Mouse (Mus musculus): ENCODE results near the gene L3mbtl4. TPM values are rescaled to one million over a fixed set of nuclear protein-coding genes. Genes with fewer than 3 reads are reported as not detected.
A peak's percentile ranks its signal among the peaks of the same experiment; 100 is the strongest.

Gene L3mbtl4
- polyA plus RNA-seq, 1 experiment from 2014 or later, result 0.32 TPM

DNA sequence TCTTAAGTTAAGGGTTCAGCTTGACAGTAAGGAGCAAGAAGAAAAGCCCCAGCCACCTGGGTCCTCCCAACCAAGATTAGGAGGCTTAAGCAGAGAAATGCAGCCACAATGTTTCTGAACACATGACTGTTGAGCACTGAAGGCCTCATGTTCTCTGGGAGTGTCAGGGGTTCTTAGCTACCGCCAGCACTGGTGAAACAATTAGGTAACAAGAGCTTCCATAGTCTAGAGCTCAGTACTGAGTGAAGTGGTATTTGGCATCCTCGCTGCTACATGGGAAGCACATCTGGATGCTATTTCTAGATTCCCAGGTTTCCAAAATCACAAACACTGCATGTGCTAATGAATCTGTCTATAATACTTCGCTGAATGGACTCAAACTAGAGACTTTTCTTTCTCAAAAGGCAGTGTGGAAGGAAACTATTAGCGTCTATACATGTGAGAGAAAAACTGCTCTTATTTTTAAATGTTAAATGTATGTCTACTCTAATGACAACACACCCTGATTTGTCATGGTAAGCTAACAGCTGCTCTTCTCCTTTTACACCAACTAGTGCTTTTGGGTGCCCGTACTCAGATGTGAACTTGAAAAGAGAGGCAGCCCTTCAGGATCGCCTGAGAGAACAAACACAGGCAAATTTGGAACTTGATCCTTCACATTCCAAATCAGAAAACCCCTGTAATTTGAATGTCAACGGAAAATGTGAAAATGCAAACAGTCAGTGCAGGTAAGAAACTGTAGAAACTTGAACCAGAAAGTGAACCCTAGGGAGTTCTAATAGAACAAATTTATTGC is 356.2 kb downstream of the L3mbtl4 start:
- H3K4me2 ChIP-seq, result no peak overlapping the region
- no peaks in the 10 kb centered on the region for H3K9me3 ChIP-seq (ENCODE audit: low read depth, low read length)
- H3K27me3 ChIP-seq (ENCODE audit: insufficient read depth, low read length), result no peaks in the 10 kb centered on the region
- no peak overlapping the region for H3K9ac ChIP-seq
- no peaks in the 10 kb centered on the region for H3K36me3 ChIP-seq (ENCODE audit: insufficient read depth)
- no peak for TF ChIP-seq CTCF (IDR thresholded peaks at IDR 0.05; ENCODE audit: low read depth)
- DNase-seq (no peak), ATAC-seq (ENCODE audit: insufficient read depth) (no peak)
- H3K4me1 ChIP-seq (ENCODE audit: insufficient read depth), result no peaks in the 10 kb centered on the region
- WGBS, result 50% methylated on average over 7 of the region's 7 CpGs
- H3K4me3 ChIP-seq (ENCODE audit: low read depth, low read length), result no peak overlapping the region
- no peak overlapping the region for H3K27ac ChIP-seq (ENCODE audit: low read depth)

DNA sequence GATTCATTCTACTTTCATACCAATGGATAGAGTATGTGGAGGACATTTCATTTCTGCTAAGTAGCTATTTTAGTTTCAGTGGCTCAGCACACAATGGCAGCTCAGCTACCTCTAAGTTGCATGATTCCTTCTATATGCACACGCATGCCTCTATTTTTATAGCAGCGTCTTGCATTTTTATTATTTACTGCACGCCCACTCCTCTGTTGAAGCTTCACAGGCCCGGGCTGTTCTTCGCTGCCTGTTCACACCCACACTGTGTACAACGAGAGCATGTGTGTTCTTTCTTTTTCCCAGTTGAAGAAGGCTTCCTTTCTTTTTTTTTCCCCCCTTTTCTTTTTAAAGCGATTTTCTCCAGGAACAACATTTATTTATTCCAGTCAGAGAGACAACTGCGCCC is 357.8 kb downstream of the L3mbtl4 start:
- Histone ChIP-seq H3K4me1 (ENCODE audit: insufficient read depth) (no peaks in the 10 kb centered on the region), H3K36me3 (ENCODE audit: insufficient read depth) (no peaks in the 10 kb centered on the region), H3K27ac (ENCODE audit: low read depth) (no peak overlapping the region), H3K4me3 (ENCODE audit: low read depth, low read length) (no peak overlapping the region), H3K9me3 (ENCODE audit: low read depth, low read length) (no peaks in the 10 kb centered on the region), H3K27me3 (ENCODE audit: insufficient read depth, low read length) (no peaks in the 10 kb centered on the region), H3K4me2 (no peak overlapping the region), H3K9ac (no peak overlapping the region)
- no peak for DNase-seq
- no peak for TF ChIP-seq CTCF (IDR thresholded peaks at IDR 0.05; ENCODE audit: low read depth)
- no peak for ATAC-seq (ENCODE audit: insufficient read depth)
- WGBS, result 86% methylated on average over 8 of the region's 8 CpGs

DNA sequence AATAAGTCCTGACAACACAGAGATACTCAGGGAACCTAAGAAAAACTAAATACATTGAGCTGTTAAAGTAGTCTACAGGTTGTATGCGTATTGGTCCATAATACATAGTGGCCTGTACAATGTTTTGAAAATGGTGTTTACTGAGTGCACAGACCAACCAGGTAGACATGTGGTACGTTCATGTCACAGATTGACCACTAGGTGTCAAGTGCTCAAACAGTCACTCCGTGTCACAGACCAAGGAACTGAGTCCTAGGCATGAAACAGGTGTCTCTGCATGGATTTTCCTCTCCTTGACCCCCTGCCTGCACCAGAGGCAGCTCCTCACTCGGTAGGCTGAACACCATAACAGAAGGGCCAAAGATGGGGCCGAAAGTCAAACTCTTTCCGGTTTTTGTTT is 366.6 kb downstream of the L3mbtl4 start:
- no peak overlapping the region for H3K4me3 ChIP-seq (ENCODE audit: low read depth, low read length)
- ATAC-seq (ENCODE audit: insufficient read depth) (no peak), DNase-seq (no peak)
- H3K4me1 ChIP-seq (ENCODE audit: insufficient read depth), result no peaks in the 10 kb centered on the region
- no peak overlapping the region for H3K9ac ChIP-seq
- TF ChIP-seq CTCF (IDR thresholded peaks at IDR 0.05; ENCODE audit: low read depth), result peak; percentile 46
- WGBS, result 73% methylated on average over 6 of the region's 6 CpGs
- no peaks in the 10 kb centered on the region for H3K27me3 ChIP-seq (ENCODE audit: insufficient read depth, low read length)
- no peak overlapping the region for H3K27ac ChIP-seq (ENCODE audit: low read depth)
- H3K4me2 ChIP-seq, result no peak overlapping the region
- H3K36me3 ChIP-seq (ENCODE audit: insufficient read depth), result no peaks in the 10 kb centered on the region
- H3K9me3 ChIP-seq (ENCODE audit: low read depth, low read length), result no peaks in the 10 kb centered on the region

DNA sequence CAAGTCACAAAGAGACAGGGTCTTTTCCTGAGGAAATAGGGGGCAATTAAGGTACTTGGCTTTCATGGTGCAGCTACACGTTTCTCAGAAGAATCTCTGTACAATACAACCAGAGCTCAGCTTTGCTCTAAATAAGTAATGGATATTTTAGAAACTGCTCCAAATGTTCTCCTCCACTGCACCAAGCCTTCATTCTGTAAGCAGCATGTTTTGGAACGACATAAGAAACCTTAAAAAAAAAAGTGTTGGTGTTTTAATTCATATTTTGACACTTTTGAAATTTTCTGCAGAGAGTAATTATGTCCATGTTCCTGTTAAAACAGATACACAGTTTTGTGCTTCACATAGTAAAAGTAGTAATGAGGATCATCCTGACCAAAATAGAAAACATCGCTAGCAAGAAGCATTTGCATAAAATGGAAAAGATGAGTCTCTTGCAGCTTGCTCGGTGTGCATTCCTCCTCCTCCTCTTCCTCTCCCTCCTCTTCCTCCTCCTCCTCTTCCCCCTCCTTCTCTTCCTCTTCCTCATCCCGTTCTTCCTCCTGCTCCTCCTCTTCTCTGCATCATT is 369.0 kb downstream of the L3mbtl4 start:
- no peaks in the 10 kb centered on the region for H3K9me3 ChIP-seq (ENCODE audit: low read depth, low read length)
- no peak overlapping the region for H3K9ac ChIP-seq
- no peak overlapping the region for H3K27ac ChIP-seq (ENCODE audit: low read depth)
- WGBS, result 69% methylated on average over 5 of the region's 5 CpGs
- TF ChIP-seq CTCF (IDR thresholded peaks at IDR 0.05; ENCODE audit: low read depth), result no peak
- H3K27me3 ChIP-seq (ENCODE audit: insufficient read depth, low read length), result no peaks in the 10 kb centered on the region
- no peaks in the 10 kb centered on the region for H3K4me1 ChIP-seq (ENCODE audit: insufficient read depth)
- DNase-seq (no peak), ATAC-seq (ENCODE audit: insufficient read depth) (no peak)
- H3K4me3 ChIP-seq (ENCODE audit: low read depth, low read length), result no peak overlapping the region
- H3K4me2 ChIP-seq, result no peak overlapping the region
- H3K36me3 ChIP-seq (ENCODE audit: insufficient read depth), result no peaks in the 10 kb centered on the region

DNA sequence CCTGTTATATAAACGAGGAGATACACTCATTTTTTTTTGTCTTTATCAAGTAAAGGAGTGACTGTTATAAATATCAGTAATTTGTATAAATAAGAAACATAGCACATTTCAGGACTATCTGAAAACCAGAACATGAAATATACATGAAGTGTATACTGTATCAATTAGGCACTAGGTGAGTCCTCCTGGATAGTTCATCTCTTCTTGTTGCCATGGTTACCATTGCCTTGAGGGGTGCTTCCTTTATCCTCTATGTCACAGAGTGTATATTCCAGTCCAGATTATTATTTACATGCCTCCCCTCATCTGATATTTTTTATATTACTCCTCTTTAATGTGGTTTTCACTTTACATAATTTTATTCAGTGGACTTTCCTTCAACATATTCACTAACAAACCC is 392.9 kb downstream of the L3mbtl4 start:
- ATAC-seq (ENCODE audit: insufficient read depth), result no peak
- WGBS, result 45% methylated on average over 1 of the region's 1 CpGs

DNA sequence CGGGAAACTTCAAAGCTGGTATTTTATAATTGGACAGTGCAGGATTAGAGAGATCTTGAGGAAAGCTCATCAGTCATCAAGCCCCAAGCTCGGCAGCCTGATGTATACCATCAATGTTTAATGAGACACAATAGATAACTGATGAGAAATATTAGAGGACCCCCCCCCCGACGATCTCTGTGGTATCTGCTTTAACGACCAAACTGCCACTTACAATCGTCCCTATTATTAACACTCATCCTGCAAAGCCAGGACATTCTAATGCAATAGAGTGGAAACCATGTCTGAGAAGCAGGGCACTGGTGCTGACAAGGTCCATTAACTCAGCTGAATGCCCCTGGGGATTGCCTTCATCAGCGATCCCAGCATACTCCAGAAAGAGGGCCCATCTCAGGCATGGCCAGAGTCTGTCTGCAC is 398.5 kb downstream of the L3mbtl4 start:
- DNase-seq (no peak), ATAC-seq (ENCODE audit: insufficient read depth) (no peak)
- Histone ChIP-seq H3K27ac (ENCODE audit: low read depth) (no peak overlapping the region), H3K4me3 (ENCODE audit: low read depth, low read length) (no peak overlapping the region), H3K9ac (no peak overlapping the region), H3K9me3 (ENCODE audit: low read depth, low read length) (no peaks in the 10 kb centered on the region), H3K4me1 (ENCODE audit: insufficient read depth) (no peaks in the 10 kb centered on the region), H3K36me3 (ENCODE audit: insufficient read depth) (no peaks in the 10 kb centered on the region), H3K4me2 (no peak overlapping the region), H3K27me3 (ENCODE audit: insufficient read depth, low read length) (no peaks in the 10 kb centered on the region)
- WGBS, result 63% methylated on average over 7 of the region's 7 CpGs
- no peak for TF ChIP-seq CTCF (IDR thresholded peaks at IDR 0.05; ENCODE audit: low read depth)

More for the DNA sequence above, 392.9 kb downstream of the L3mbtl4 start:
- Histone ChIP-seq H3K36me3 (ENCODE audit: insufficient read depth) (no peaks in the 10 kb centered on the region), H3K4me2 (no peak overlapping the region), H3K4me3 (ENCODE audit: low read depth, low read length) (no peak overlapping the region), H3K9me3 (ENCODE audit: low read depth, low read length) (no peaks in the 10 kb centered on the region), H3K27ac (ENCODE audit: low read depth) (no peak overlapping the region), H3K4me1 (ENCODE audit: insufficient read depth) (no peaks in the 10 kb centered on the region), H3K9ac (no peak overlapping the region), H3K27me3 (ENCODE audit: insufficient read depth, low read length) (no peaks in the 10 kb centered on the region)
- no peak for TF ChIP-seq CTCF (IDR thresholded peaks at IDR 0.05; ENCODE audit: low read depth)
- DNase-seq, result no peak

DNA sequence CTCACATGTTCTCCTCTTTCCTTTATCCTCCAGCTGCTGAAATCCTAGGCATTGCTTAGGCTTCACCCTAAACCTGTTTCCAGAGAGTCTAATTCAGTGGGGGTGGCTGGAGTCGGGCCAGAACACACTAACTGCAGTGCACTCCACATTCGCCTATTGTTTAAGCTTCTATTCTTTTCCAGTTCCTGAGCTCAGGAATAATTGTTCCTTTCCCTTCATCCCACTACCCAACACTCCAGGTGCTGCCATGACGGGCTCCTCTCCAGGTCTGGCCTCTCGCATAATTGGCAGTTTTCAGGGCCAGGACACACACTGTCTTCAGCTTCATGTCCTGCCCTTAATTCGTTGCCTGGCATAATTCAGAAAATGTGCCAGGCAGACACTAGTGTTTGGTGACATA is 437.1 kb downstream of the L3mbtl4 start:
- no peaks in the 10 kb centered on the region for H3K9me3 ChIP-seq (ENCODE audit: low read depth, low read length)
- WGBS, result 70% methylated on average over 5 of the region's 5 CpGs

More for the DNA sequence above, 437.1 kb downstream of the L3mbtl4 start:
- no peak overlapping the region for H3K4me3 ChIP-seq (ENCODE audit: low read depth, low read length)
- H3K9ac ChIP-seq, result no peak overlapping the region
- H3K36me3 ChIP-seq (ENCODE audit: insufficient read depth), result no peaks in the 10 kb centered on the region
- DNase-seq (no peak), ATAC-seq (ENCODE audit: insufficient read depth) (no peak)
- H3K4me2 ChIP-seq, result no peak overlapping the region
- no peaks in the 10 kb centered on the region for H3K27me3 ChIP-seq (ENCODE audit: insufficient read depth, low read length)
- no peaks in the 10 kb centered on the region for H3K4me1 ChIP-seq (ENCODE audit: insufficient read depth)
- H3K27ac ChIP-seq (ENCODE audit: low read depth), result no peak overlapping the region
- no peak for TF ChIP-seq CTCF (IDR thresholded peaks at IDR 0.05; ENCODE audit: low read depth)

All from lung, embryonic 14.5 days (tissue).